Mouse (Mus musculus) embryo, embryonic 10 days (tissue): ENCODE measurements around the gene Tbc1d9b.

ENCODE experiments used
- DNase-seq: peaks from one replicate; pipeline ENCODE4 v3.0.0-alpha.2; 2015; ENCODE audit warnings: low spot score

The Tbc1d9b gene

DNA sequence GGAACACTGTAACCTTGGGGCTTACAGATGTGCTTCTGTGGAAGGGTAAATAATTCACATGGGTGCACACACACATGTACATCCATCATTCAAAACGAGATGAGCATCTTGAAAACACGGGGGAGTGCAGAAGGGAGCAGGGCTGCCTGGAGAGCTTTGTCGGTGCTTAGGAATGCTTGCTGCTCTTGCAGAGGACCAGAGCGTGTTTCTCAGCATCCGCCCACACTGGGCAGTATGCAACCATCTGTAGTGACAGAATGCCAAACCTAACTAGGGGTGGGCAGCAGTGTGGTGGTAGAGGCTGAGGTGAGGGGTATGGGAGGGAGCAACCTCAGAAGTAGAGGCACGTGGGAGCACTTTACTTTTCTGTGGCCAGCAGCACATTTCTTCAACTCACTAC lies 45.9 kb downstream of the Tbc1d9b start:
- no peak for DNase-seq

DNA sequence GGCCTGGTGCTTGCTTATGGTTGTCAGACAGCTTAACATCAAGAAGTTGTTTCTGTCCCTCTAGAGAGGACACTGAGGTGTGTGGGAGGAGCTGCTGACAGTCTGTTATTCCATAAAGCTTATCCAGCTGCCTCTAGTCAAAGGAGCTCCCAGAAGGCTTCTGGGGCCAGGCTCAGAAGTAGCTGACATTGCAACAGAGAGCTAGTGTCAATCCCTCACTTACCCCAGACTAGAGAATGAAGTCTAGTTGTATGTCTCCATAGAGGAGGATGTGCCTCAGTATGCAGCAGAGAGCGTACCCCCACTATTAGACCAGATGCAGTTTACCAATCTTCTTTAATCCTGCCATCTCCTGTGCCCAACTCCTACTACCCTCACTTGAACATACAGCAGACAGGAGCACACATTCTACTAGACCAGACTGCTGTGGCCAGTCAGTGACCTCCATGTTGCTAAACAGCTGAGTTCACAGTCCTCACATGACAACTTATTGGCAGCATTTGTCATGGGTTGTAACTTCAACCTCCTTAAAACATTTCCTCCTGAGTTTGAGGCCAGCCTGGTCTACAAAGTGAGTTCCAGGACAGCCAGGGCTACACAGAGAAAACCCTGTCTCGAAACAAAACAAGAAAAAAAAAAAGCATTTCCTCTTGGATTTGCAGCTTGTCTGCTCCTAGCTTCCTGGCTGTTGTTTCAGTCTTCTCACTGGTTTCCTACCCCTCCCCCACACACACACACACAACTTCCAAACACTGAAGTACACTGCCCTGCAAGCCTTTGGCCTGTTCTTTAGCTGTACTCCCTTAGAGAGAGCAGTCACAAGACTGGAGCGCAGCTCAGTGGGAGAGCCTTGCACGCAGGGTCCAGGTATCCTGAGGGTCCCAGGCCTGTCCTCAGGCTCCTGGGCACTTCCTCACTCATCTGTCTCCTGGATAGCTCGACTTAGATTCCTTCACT lies 47.6 kb downstream of the Tbc1d9b start:
- no peak for DNase-seq

DNA sequence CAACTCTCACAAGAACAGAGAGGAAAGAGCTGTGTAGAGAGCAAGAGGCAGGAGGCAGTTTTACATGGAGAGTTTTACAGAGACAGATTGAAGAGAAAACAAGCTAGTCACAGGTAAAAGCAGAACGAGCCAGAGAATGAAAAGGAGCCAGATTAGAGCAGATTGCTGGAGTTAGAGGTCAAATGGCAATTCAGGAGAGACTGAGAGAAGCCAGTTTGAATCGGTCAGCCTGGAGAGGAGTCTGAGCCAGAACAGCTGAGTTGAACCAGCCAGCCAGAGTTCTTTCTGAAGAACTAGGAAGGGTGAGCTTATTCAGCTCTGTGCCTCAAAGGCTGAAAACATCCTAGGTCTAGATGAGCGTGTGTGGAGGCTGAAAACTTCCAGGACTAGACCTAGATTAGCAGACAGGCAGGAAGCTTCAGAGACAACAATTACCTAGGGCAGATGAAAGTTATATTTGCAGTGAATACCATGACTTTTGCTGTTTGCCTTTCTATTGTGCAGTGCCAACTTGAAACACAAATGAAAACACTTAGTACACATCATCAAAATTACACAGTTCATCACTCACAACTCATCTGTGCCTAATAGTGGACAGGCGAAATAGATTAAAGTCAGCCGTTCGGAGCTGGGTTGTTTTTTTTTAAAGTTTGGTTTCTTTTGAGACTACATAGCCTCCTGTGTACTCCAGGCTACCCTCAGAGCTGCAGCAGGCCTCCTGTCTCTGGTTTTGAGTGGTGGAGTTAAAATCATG lies 49.5 kb downstream of the Tbc1d9b start:
- no peak for DNase-seq

DNA sequence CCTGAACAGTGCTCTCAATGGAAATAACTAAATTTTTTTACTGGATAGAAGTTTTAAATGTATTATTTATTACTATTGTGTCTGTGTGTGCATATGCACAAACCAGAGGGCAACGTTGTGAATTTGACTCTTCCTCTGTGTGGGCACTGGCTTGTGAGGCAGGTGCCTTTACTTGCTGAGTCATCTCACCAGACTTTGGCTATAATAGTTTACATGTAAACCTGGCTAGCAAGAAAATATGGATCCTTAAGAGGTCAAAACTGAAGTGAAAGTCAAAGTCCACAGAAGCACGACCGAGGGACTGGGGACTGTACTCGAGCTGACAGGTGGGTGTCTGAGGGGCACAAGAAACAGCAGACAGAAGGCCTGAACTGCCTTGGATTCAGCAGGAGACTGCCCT lies 51.5 kb downstream of the Tbc1d9b start:
- no peak for DNase-seq

DNA sequence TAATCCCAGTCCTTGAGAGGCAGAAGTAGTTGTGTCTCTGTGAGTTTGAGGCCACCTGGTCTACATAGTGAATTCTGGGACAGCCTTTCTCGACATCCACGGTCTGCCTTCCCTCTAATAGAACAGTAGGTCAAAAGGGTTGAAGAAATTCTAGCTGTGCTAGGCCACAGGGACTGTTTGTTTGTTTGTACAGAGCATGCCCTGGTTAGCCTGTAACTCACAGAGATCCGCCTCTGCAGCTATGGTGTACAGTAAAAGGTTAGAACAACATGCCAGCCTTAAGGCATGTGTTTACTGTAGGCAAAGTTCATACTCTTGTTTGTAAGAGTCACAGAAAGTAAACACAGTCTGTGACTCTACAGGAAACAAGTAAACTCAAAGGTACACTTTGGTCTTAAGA lies 53.6 kb downstream of the Tbc1d9b start:
- DNase-seq = no peak

DNA sequence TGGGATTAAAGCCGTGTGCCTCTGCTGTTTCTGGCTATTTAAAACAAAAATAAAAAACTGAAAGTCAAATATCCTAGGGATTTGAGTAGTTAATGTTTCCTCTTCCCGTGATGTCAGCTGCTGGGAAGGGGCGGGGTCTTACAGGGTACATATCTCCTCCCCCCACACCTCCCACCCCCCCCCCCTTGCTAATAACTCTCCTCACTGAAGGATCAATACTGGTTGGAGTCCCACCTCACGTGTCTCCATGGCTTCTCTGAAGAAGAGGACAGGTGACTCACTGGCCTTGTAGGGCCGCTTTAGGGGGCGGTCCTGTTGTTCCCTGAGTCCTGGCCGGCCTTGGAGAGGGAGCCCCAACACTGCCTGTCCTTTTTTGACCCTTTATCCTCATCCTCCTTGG lies 57.5 kb downstream of the Tbc1d9b start:
- no peak for DNase-seq

DNA sequence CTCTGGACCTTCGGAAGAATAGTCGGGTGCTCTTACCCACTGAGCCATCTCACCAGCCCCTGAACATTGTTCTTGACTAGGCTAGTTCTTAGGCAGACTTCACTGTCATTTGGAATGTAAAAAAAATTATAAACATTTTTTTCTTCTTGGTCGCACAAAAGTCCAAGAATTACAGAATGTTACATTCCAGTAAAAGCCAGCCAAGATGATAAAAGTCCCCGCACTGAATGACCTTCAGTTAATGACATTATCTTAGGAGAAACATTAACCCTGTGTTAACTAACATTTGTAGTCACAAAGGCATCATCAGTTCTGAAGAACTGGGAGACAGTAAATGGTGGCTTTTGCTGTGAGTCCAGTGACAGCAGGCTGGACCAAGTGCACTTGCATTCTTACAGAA lies 59.2 kb downstream of the Tbc1d9b start:
- no peak for DNase-seq

DNA sequence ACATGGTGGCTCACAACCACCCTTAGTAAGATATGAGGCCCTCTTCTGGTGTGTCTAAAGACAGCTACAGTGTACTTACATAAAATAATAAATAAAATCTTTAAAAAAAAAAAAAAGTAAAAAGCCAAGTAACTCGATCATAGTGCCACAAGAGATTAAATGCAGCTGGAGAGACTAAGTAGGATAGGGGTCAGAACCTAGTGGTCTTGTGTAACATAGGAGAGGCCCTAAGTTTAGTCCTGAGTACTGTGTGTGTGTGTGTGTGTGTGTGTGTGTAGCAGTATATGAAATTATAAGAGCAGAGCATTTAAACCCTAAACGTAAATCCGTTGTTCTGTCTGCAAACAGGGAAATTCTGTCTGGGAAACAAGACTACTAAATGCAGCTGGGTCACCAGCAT lies 61.1 kb downstream of the Tbc1d9b start:
- DNase-seq = no peak

DNA sequence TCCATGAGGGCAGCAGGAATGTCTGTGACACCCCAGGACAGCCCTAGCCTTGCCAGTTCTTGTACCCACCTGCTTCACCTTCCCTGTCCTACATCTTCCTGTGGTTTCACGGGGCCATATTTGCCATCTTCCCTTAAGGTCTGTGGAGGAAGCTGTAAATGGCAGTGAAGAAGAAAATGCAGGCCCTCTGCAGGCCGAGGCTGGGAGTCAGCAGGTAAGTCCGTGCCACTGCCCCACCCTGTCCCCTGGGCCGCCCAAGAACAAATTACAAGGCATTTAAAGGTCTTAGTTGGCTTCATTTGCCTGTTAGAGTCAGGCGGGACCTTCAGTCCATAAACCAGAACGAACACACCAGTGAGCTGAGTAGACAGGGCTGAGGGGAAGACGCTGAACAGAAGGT lies 62.9 kb downstream of the Tbc1d9b start:
- DNase-seq = no peak

DNA sequence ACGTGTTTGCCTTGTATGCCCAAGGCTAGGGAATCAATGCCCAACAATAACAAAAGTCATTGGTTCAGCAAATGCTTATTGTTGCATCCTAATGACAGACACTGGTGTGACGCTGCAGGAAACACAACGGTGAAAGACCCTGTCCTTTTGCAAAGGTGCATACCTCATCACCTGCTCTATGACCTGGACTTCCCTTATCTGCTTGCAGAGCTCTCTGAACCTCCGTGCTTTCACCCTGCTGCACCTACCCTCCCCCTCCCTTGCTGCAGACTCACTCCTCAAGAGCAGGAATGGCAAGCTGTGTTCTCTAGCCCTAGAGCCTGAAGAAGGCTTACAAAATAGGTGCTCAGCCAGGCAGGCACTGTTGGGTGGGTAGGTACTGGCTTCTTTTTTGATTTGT lies 63.6 kb downstream of the Tbc1d9b start:
- DNase-seq = no peak

DNA sequence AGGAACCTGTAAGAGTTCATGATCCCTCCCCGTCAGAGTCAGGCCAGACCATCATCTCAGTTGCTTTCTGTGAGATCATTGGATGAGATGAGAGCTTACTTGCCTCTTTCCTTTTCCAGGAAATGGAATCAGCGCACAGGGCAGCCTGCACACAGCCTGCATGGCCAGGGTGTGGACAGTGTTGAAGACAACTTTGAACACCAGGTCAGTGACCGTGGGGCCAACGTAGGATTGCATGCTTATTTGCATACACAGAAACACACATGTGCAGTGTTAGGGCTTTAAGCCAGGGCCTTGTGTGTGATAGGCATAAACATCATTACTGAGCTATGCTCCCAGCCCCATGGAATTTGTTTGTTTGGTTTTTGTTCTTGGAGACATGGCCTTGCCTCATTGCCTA lies 66.3 kb downstream of the Tbc1d9b start:
- no peak for DNase-seq

DNA sequence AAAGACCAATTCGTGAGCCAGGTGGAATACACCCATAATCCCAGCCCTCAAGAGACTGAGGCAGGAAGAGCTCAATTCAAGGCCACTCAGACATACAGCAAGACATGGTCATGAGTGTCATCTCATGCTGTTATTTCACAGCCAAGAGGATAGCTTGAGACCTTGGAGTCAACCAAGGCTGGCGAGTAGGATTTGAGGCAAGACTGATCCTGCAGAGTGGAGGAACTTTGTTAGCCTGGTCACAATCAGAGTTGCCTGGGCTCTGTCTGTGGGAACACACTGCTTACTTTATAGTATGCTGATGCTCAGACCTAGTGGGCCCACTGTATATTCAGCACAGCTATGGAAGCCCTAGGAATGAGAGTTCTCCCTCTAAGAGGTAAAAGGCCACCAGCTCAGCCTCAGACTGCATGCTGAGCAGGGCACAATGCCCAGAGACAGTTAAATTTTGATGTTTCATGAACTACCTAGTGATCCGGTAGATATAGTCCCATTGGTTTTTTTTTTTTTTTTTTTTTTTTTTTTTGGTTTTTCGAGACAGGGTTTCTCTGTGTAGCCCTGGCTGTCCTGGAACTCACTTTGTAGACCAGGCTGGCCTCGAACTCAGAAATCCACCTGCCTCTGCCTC lies 67.1 kb downstream of the Tbc1d9b start:
- DNase-seq = no peak

DNA sequence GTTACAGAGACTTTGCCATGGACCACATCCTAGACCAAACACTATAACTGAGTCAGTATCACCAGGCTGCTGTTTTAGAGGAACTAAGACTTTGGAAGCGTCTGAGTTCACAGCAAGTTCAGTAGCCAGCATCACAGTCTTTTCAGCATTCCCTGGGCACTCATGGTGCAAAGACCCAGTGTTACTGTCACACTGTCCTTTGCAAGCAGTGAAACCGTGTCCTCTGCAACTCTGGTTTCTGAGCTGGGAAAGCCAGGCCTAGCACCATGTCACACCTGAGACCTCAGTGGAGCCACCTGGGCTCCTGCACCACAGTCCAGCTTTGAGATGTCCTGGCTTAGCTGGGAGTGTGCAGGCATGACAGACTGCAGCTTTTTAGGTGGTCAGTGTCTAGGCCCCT lies 67.7 kb downstream of the Tbc1d9b start:
- DNase-seq = no peak

DNA sequence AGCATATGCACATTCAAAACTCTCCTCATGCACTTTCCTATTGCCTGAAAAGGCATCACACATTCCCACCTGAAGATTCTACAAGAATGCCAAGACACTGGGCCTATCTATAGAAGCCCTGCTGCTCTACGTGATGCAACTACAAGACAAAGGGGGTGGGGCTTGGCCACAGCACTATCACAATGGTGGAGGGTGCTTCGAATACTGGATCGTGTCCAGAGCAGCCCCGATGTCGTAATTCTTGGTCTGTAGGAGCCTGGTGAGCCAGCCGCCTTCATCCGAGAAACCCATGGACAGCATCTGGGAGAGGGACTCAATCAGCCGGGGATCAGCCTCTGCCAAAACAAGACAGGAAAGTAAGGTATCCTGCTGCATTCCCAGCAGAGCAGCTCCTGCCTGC lies 69.4 kb downstream of the Tbc1d9b start:
- DNase-seq = no peak

DNA sequence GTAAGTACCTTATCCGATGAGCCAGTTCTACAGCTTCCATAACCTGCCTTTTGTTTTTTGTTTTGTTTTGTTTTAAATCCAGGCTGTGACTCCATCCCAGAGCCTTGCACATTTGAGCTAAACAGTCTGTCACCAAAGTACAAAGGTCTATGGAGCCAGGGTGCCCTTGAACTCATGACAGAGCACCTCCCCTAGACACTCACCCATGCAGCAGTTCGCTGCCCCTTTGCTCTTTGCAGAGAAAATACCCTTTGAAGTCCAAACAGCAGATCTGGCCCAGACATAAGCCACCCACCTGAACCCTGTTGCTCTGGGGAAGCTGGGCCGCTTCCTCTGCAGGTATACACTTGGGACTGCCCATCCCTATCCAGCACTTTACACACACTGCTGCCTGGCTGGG lies 70.4 kb downstream of the Tbc1d9b start:
- DNase-seq = no peak

DNA sequence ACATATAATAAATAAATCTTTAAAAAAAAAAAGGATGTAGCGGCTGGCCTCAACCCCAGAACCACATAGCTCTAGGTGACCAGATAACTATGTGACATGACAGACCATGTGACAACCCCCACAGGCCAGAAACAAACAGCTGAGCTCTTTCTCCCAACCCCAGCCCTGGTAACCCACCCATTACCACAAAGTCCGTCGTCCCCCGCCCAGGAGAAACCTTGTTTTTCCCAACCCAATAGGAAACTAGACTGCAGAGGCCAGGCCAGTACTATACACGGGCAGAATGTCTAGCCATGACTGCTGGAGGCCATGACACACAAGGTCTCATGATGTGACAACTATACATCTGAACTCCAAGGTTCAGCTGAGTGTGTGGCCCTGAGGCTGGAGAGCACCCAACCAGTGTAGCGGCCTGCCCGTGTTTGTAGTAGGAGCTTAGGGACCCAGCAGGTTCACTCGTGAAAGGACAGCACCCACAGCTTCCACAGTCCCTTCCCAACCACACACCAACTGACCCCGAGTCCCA lies 72.2 kb downstream of the Tbc1d9b start:
- no peak for DNase-seq

DNA sequence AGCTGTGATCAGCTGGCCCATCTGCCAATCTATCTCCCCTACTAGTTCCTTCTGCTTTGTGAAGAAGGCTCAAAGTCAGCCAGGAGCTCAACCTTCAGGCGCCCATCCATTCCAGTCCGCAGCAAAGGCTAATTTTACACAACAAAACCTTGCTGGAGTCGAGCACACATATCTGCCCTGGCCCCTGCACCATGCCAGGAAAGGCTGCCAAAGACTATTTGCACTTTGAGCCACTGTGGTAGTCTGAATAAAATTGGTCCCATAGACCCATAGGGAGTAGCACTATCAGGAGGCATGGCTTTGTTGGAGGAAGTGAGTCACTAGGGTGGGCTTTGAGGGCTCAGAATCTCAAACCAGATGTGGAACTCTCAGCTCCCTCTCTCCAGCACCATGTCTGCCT lies 74.2 kb downstream of the Tbc1d9b start:
- DNase-seq = no peak

DNA sequence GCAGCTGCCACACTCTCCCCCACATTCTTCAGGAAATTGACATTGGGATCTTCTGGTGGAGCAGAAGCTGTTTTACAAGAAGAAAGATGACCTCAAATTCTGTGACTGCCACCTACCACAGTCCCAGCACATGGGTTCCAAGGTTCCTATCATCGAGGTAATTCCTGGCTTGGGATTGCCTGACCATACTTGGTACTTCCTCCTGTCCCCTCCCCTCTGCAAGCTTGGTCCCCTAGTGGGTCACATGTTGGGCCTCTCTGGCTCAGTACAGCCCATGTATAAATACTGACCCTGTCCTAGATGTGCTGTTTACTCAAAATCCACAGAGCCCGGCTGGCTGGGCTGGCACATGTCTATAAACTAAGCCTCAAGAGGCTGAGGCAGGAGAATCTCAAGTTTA lies 74.8 kb downstream of the Tbc1d9b start:
- DNase-seq = no peak

DNA sequence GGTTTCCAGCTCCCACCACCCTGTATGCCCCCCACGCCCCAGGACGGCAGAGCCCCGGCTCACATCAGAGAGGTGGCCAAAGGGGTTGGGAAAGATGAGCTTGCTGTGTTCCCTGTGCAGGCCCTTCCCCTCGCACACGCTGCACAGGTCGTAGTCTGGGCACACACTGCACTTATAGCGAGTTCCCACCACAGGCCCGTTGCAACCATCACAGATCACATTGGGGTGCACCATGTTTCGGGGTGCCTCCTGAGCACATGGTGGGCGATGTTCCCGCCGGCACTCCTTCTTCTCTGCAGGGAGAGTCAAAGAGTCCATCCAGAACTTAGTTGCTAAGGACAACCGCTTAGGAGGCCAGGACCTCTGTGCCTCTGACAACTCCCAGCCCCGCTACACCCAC lies 76.1 kb downstream of the Tbc1d9b start:
- DNase-seq = no peak

DNA sequence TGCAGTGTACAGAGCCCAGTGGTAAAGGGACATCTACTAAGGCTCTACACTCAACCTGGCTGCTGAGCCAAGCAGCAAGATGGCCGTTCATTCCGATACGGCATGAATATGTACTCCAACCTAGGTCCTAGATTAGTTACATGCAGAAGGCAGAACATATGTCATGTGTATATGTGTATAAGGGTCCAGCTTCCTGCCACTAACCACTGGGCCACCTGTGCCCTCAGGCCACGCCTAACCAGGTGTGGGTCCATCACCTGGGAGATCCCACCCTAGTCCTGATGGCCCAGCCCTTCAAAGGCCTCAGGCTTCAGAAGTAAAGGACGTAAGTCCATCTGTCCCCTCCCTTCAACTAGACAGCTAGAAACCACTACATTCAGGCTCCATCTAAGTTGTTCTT lies 76.8 kb downstream of the Tbc1d9b start:
- no peak for DNase-seq

DNA sequence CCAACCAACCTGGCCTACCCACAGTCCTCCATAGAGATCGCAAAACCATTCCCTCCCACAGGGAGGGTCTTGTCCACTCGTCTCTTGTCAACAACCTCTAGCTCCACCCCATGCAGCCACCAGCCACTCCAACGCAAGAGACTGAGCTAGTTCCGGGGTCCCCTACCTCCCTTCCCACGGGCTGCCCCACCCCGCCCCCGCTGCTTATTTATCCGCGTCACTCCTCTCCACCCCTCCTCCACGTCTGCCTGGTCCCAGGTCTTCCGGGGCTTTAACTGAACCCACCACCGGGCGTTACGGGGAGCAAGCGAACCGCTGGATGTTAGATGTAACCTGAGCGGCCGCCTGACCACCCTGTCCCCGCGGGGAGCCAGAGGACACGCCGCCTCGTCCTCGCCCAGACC lies 78.9 kb downstream of the Tbc1d9b start:
- peak; percentile 90 for DNase-seq

DNA sequence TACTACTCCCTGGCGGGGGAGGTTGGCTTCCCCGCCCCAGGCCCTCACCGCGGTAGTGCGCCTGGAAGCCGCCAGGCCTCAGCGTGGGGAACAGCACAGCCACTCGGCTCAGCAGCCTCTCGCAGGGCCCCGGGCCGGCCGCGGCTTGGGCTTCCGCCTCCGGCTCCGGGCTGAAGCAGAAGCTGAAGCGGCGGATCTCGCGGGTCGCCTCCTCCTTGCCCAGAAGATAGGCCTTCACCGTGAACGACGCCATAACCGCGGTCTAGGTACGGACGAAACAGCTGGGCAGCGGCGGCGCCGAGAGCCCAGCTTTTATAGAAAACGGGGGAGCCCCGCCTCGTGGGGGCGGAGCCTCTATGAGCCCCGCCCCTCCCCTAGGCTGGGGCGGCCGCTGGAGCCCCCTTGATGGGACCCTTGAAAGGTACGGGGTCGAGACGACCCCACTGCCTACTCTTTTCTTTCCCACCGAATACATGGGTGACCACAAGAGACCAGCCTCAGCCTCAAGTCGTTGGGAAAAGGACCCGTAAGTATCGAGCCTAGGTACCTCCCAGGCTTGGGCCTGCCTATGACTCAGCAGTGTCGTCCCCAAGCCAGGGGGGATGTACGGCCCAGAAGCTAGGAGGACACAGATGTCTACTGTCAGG lies 79.4 kb downstream of the Tbc1d9b start, which contains the start of the genes Sqstm1 and Mgat4b:
TSS of gene Sqstm1 (minus strand) at position 323 of the 647 bp plus-strand sequence.
TSS of gene Mgat4b (plus strand) at position 386 of the 647 bp plus-strand sequence.
- DNase-seq = peak; percentile 76
